Mouse (Mus musculus) midbrain, embryonic 12.5 days (tissue): Measurements from ENCODE around the gene Tnnt3. TPM values are rescaled to one million over a fixed set of nuclear protein-coding genes. Genes with fewer than 3 reads are reported as not detected.
A peak's percentile ranks its signal among the peaks of the same experiment; 100 is the strongest.

Experiments used
- ATAC-seq: fragments of 200-750 bp; cut with Nextera tagmentation; 2 replicates; pipeline ENCODE4 v1.8.0; 2017; ENCODE audit warnings: low read depth, moderate TSS enrichment, moderate library complexity; ENCODE audit not compliant: low FRiP score
- H3K27ac ChIP-seq: fragments of 300-500 bp; sonication (generic); replicated peaks from 2 replicates; pipeline ENCODE4 v1.5.1; 2016; ENCODE audit warnings: mild to moderate bottlenecking
- H3K27me3 ChIP-seq: fragments of 300-500 bp; sonication (generic); 2 replicates; pipeline ENCODE4 v1.6.1; 2016; ENCODE audit warnings: mild to moderate bottlenecking
- H3K36me3 ChIP-seq: fragments of 300-500 bp; sonication (generic); 2 replicates; pipeline ENCODE4 v1.6.1; 2016
- H3K4me1 ChIP-seq: fragments of 300-500 bp; sonication (generic); 2 replicates; pipeline ENCODE4 v1.6.1; 2016
- H3K4me2 ChIP-seq: fragments of 300-500 bp; sonication (generic); replicated peaks from 2 replicates; pipeline ENCODE4 v1.6.1; 2016; ENCODE audit warnings: mild to moderate bottlenecking, moderate library complexity
- H3K4me3 ChIP-seq: fragments of 300-500 bp; sonication (generic); 2 replicates; pipeline ENCODE4 v1.5.1; 2016; ENCODE audit warnings: mild to moderate bottlenecking
- H3K9ac ChIP-seq: fragments of 300-500 bp; sonication (generic); replicated peaks from 2 replicates; pipeline ENCODE4 v1.6.1; 2016; ENCODE audit warnings: mild to moderate bottlenecking, moderate library complexity
- H3K9me3 ChIP-seq: fragments of 300-500 bp; sonication (generic); 2 replicates; pipeline ENCODE4 v1.6.1; 2016; ENCODE audit warnings: mild to moderate bottlenecking
- WGBS: fragments of 180-500 bp; shearing (Covaris S2); methylation state at CpG from one replicate; pipeline ENCODE4 v1.1.7; 2016; 5-methylcytosine and 5-hydroxymethylcytosine counted together
- polyA plus RNA-seq: library from polyadenylated mRNA; unstranded; fragments of >200 nt; fragmentation: Nextera tagmentation; extraction: Ambion mirVana; gene quantifications from 2 replicates; pipeline ENCODE4 v1.2.1, GENCODE M21; 2016

The Tnnt3 gene
- polyA plus RNA-seq, 1 experiment from 2014 or later = 1.1 TPM

DNA sequence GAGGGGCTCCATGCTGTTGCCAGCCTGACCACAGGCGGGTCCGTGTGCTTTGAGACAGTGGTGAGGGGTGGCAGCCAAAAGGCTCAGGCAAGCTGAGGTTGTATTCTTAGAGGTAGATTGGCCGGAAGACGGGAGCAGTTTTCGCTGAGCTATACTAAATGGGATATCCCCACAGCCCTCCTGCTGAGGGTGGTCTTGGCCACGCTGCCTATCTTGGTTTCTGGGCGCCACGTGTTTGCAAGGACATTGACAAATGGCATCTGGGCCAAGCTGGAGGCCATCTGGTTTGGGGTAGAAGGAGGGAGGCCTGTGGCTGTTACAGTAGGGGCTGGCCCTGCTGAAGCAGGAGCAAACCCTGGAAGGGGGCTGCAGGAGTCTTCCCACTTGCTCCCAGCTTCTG, 5.1 kb upstream of the Tnnt3 start:
- 88% methylated on average over 8 of the region's 8 CpGs for WGBS
- no peaks in the 10 kb centered on the region for H3K9me3 ChIP-seq
- no peaks in the 10 kb centered on the region for H3K4me1 ChIP-seq
- H3K4me3 ChIP-seq = no peak overlapping the region
- ATAC-seq = no peak
- no peaks in the 10 kb centered on the region for H3K27me3 ChIP-seq
- H3K9ac ChIP-seq = no peak overlapping the region
- H3K27ac ChIP-seq = no peak overlapping the region
- H3K36me3 ChIP-seq = no peaks in the 10 kb centered on the region
- no peak overlapping the region for H3K4me2 ChIP-seq

DNA sequence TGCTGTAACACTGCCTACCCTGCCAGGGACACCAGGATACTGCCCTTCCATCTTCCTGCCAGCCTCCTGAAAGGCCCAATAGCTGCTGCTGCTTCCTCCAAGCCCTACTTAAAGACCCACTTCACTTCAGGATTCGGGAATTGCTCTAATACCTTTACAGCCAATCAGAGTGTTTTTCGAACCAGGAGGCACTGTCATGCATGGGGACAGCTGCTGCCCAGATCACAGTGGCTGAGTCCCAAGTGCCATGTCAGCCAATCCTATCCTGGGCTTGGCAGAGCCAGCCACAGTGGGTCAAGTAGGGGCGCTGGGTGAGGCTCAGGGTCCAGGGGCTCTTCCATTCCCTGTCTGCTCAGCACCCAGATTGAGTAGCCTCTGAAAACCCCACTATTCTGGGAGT, 2.5 kb upstream of the Tnnt3 start:
- Histone ChIP-seq H3K27ac (no peak overlapping the region), H3K4me1 (no peaks in the 10 kb centered on the region), H3K9me3 (no peaks in the 10 kb centered on the region), H3K27me3 (no peaks in the 10 kb centered on the region), H3K9ac (no peak overlapping the region), H3K4me3 (no peak overlapping the region), H3K36me3 (no peaks in the 10 kb centered on the region), H3K4me2 (no peak overlapping the region)
- no peak for ATAC-seq
- 79% methylated on average over 3 of the region's 3 CpGs for WGBS

DNA sequence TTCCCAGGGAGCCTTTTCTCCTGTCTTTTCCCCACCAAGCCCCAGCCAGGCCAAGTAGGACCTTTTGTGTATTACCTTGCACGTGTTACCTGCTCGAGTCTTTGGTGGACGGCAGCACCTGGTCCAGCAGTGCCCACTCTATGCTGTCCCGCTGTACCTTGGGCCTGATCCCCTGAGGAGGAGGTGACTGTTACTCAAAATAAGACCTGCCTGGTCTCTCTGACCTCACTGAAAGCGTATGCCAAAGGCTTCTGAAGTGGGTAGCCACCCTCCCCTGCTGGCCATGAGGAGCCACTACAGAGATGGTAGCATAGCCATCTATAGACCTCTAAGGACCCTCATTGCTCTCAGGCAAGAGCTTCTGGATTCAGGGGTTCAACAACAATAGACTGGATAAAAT, 1.8 kb upstream of the Tnnt3 start:
- ATAC-seq = no peak
- Histone ChIP-seq H3K4me2 (no peak overlapping the region), H3K27ac (no peak overlapping the region), H3K4me3 (no peak overlapping the region), H3K9ac (no peak overlapping the region), H3K4me1 (no peaks in the 10 kb centered on the region), H3K36me3 (no peaks in the 10 kb centered on the region), H3K9me3 (no peaks in the 10 kb centered on the region), H3K27me3 (no peaks in the 10 kb centered on the region)
- 77% methylated on average over 5 of the region's 5 CpGs for WGBS

DNA sequence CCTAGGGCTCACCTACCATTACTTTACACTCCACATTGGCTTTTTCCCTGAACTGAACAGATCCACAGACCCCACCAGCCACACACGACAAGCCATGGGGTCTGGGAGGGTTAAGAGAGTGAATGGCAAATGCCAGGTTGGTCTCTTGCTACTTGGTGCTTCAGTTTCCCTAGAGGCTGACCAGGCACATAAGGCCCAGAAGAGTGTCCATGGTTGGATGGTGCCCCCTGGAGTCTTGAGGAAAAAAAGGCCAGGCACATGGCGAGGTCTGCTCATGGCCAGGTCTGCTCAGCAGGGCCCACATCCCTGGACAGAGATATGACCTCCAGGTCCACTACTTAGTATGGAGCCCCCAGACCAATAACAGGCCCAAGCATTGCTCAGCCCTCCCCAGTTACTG, 861 bp upstream of the Tnnt3 start:
- Histone ChIP-seq H3K9me3 (no peaks in the 10 kb centered on the region), H3K27ac (no peak overlapping the region), H3K9ac (no peak overlapping the region), H3K27me3 (no peaks in the 10 kb centered on the region), H3K36me3 (no peaks in the 10 kb centered on the region), H3K4me2 (no peak overlapping the region), H3K4me3 (no peak overlapping the region), H3K4me1 (no peaks in the 10 kb centered on the region)
- WGBS = 90% methylated on average over 2 of the region's 2 CpGs
- ATAC-seq = no peak

DNA sequence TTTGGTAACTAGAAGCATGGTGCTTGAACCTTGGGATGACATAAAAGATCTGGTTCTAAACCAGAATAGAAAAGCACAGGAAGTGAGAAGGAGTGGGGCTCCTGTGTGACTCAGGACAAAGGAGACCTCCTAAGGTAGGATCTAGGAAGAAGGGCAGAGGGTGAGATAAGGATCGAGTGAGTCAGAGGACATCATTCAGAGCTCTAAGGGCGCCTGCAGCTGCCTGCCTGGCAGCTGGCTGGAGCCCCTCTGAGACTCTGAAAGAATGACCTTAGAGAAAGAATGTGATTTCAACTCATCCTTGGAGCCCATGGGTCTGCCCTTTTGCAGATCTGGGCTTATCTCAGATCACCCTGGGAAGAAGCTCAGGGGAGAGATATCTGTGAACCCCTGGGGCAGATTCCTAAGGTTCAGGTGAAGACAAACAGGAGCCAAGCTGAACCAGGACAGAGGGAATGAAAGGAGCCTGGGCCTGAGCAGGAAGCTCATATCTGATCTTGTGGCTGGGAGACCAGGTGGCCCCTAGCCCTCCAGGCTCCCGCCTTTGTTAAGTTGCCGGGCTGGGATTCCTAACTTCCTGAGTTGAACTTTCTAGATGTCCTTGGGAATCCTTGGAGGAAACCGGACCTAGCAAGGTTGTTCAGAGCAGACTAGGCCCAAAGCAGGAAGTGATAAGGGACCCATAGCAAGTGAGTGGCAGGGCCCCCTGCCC, 530 bp downstream of the Tnnt3 start:
- no peak overlapping the region for H3K27ac ChIP-seq

DNA sequence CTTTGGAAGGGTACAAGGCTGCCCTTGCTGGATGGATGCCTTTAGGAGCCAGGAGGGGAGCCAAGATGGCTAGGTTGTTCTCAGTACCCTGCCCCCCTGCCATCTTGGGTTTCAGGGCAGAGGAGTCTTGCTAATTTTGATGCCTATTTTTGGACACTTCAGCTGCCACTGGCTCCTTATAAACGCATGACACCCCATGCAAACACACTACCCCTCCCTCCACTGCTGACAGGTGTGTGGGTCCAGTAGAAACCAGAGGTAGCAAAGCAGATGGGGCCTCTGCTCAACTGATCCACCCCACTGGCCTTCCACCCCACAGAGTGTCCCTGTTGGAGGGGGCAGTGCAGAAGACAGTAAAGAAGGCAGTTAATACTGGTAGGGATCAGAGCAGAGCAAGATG, 1.4 kb downstream of the Tnnt3 start:
- ATAC-seq = no peak
- no peak overlapping the region for H3K27ac ChIP-seq
- no peak overlapping the region for H3K9ac ChIP-seq
- WGBS = 85% methylated on average over 1 of the region's 1 CpGs
- no peaks in the 10 kb centered on the region for H3K36me3 ChIP-seq
- no peaks in the 10 kb centered on the region for H3K4me1 ChIP-seq
- no peak overlapping the region for H3K4me2 ChIP-seq
- H3K27me3 ChIP-seq = no peaks in the 10 kb centered on the region
- no peaks in the 10 kb centered on the region for H3K9me3 ChIP-seq
- no peak overlapping the region for H3K4me3 ChIP-seq

More for the DNA sequence above, 530 bp downstream of the Tnnt3 start:
- H3K4me3 ChIP-seq = no peak overlapping the region
- WGBS = 77% methylated on average over 5 of the region's 5 CpGs
- H3K9ac ChIP-seq = no peak overlapping the region
- no peaks in the 10 kb centered on the region for H3K9me3 ChIP-seq
- no peaks in the 10 kb centered on the region for H3K4me1 ChIP-seq
- H3K27me3 ChIP-seq = no peaks in the 10 kb centered on the region
- ATAC-seq = no peak
- no peaks in the 10 kb centered on the region for H3K36me3 ChIP-seq
- H3K4me2 ChIP-seq = no peak overlapping the region

DNA sequence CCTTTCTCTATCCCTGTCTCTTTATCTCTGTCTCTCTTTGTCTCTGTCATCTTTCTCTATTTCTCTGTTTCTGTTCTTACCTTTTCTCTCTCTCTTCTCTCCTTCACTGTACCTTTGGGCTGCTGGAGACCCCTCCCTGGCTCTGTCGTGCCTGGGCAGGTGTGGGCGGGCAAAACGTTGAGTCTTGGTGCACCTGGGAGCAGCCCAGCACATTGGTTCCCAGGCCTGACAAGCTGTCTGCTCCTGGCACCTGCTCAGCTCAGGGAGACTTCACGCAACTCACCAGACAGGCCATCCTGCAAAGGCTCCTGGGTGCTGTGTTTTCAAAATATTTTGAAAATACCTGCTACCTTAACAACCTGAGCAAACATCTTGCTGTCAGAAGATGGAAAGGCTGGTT, 4.6 kb downstream of the Tnnt3 start:
- ATAC-seq = no peak
- Histone ChIP-seq H3K4me1 (peaks cover 14% of the 10 kb centered on the region), H3K36me3 (no peaks in the 10 kb centered on the region), H3K9me3 (no peaks in the 10 kb centered on the region), H3K4me3 (no peak overlapping the region), H3K27me3 (peaks cover 5% of the 10 kb centered on the region; the same call in 1 of the 2 replicates), H3K9ac (no peak overlapping the region), H3K27ac (no peak overlapping the region), H3K4me2 (no peak overlapping the region)
- 88% methylated on average over 4 of the region's 4 CpGs for WGBS

DNA sequence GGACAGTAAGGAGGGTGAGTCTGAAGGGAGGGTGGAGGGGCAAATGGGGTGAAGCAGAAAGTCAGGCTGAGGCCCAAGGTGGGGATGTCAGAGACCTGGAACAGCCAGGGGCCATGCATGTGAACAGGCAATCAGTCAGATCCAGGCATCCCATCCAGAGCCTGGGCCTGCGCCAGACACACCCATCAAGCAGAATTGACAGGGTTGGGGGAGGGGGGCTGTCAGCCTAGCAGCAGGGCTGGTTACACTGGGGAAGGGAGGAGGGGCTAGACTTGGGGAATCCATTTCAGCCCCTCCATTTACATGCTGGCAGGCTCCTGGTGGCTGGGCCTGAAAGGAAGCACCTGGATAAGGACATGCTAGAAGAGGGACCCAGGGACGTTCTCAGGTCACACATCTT, 7.3 kb downstream of the Tnnt3 start:
- no peaks in the 10 kb centered on the region for H3K36me3 ChIP-seq
- no peak overlapping the region for H3K4me3 ChIP-seq
- no peak overlapping the region; the same call in 1 of the 2 replicates for H3K27ac ChIP-seq
- ATAC-seq = peak; percentile 70
- no peak overlapping the region for H3K4me2 ChIP-seq
- H3K9ac ChIP-seq = peak overlapping the region; percentile 26; the same call in 1 of the 2 replicates
- H3K4me1 ChIP-seq = peaks cover 25% of the 10 kb centered on the region
- peaks cover 5% of the 10 kb centered on the region; the same call in 1 of the 2 replicates for H3K27me3 ChIP-seq
- WGBS = 26% methylated on average over 2 of the region's 2 CpGs
- H3K9me3 ChIP-seq = no peaks in the 10 kb centered on the region

DNA sequence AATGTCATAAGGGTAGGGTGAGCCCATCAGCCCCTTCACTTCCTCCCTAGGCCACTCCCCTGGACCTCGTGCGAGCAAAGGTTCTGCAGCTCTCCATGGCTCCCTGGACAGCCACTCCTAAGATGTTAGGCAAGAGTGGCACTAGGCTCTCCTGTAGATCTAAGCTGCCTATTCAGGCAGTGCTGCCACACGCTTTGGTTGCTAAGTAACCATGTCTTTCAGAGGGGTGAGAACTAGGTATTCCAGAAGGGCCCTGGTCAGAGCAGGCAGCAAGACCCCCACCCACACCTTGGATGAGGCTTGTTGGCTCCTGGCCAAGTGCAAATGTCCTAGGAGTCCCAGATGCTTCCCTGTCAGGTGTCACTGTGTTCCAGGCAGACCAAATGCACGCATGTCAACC, 7.9 kb downstream of the Tnnt3 start:
- H3K9me3 ChIP-seq = no peaks in the 10 kb centered on the region
- no peaks in the 10 kb centered on the region for H3K36me3 ChIP-seq
- WGBS = 18% methylated on average over 4 of the region's 4 CpGs
- H3K4me2 ChIP-seq = no peak overlapping the region
- peaks cover 5% of the 10 kb centered on the region; the same call in 1 of the 2 replicates for H3K27me3 ChIP-seq
- H3K4me1 ChIP-seq = peaks cover 25% of the 10 kb centered on the region
- no peak overlapping the region; the same call in 1 of the 2 replicates for H3K27ac ChIP-seq
- no peak overlapping the region for H3K9ac ChIP-seq
- no peak overlapping the region for H3K4me3 ChIP-seq
- no peak for ATAC-seq

DNA sequence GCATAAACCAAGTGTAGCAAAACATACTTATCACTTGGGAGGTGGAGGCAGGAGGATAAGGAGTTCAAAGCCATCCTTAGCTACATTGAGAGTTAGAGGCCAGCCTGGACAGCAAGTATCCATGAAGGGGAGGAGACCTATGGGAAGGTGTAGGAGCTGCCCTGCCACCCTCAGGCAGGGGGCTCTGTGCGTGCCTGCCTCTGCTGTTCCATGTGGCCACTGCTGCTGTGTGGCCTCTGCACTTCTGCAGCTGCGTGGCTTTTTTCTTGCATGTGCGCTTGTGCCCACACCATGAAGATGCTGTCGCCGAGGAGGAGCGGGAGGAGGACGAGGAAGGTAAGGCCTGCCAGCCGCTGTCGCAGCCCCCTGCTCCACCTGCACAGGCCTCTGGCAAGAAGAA, 8.8 kb downstream of the Tnnt3 start:
- 95% methylated on average over 9 of the region's 9 CpGs for WGBS
- H3K27me3 ChIP-seq = peaks cover 5% of the 10 kb centered on the region; the same call in 1 of the 2 replicates
- ATAC-seq = no peak
- H3K4me3 ChIP-seq = no peak overlapping the region
- H3K36me3 ChIP-seq = no peaks in the 10 kb centered on the region
- H3K9ac ChIP-seq = no peak overlapping the region
- H3K9me3 ChIP-seq = no peaks in the 10 kb centered on the region
- H3K27ac ChIP-seq = no peak overlapping the region
- no peak overlapping the region for H3K4me2 ChIP-seq
- peaks cover 25% of the 10 kb centered on the region for H3K4me1 ChIP-seq

DNA sequence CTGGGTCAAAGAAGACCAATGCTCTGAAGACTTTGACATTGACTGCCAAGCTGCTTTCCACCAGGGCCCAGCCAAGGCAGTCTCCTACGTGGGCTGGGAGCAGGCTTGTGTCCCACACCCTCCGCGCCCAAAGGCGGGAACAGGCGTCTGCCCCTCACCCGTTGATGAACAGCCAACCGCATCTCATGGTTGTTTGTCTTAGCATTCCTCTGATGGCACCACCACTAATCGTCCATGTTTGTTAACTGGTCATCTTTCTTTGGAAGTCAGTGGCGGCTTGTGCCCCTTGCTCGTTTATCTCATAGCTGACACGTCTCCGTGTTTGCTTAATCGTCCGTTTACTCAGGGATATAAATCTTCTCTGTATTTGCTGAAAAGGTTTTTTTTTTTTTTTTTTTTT, 10.9 kb downstream of the Tnnt3 start:
- Histone ChIP-seq H3K27me3 (peaks cover 5% of the 10 kb centered on the region; the same call in 1 of the 2 replicates), H3K4me1 (peaks cover 25% of the 10 kb centered on the region), H3K9me3 (no peaks in the 10 kb centered on the region), H3K4me2 (peak overlapping the region; percentile 11; the same call in 1 of the 2 replicates), H3K36me3 (no peaks in the 10 kb centered on the region), H3K4me3 (no peak overlapping the region), H3K9ac (no peak overlapping the region), H3K27ac (peak overlapping the region; percentile 71)
- ATAC-seq = no peak
- 42% methylated on average over 14 of the region's 14 CpGs for WGBS

DNA sequence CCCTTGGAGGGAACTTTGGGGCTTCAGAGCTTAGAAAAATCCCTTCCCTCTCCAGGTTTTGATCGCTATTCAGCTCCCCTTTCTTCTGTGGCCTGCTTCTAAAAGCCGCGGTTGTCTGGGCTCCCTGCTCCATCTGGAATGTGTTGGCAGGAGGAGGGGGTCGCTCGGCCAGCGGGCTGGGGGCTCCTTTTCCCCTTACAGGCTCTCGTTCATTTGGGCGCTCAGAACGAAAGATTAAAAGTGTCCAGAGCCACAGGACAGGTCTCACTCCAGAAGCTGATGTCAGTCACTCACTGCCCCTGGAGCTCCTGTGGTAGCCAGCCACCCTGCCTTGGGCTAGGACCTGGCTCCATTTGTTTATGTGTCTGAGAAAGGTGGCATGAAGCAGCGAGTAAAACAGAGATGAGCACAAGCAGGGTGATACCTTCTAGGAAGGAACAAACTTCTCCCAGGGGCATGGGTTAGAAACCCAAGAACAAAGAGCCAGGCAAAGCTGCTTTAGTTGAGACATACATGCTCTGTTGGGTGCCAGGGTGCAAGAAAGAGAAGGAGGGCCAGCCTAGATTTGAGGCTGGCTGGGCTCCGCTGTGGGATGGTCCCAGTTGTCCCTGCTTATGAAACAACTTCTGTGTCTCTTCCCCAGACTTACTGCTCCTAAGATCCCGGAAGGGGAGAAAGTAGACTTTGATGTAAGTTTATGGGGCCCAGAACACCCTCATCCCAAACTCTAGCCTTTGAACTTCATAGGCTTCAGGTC, 11.6 kb downstream of the Tnnt3 start:
- no peak overlapping the region for H3K4me3 ChIP-seq
- H3K36me3 ChIP-seq = no peaks in the 10 kb centered on the region
- peak overlapping the region; percentile 64 for H3K27ac ChIP-seq
- H3K9ac ChIP-seq = no peak overlapping the region
- peaks cover 5% of the 10 kb centered on the region; the same call in 1 of the 2 replicates for H3K27me3 ChIP-seq
- ATAC-seq = peak; percentile 27; the same call in 1 of the 2 replicates
- H3K4me2 ChIP-seq = no peak overlapping the region
- peaks cover 25% of the 10 kb centered on the region for H3K4me1 ChIP-seq
- 8% methylated on average over 12 of the region's 12 CpGs for WGBS
- H3K9me3 ChIP-seq = no peaks in the 10 kb centered on the region
